13 mouse cellular contexts compared by ENCODE assay signal in genomic region chr13:116947611-116948298, GRCm38 (mm10).
DNase-seq lines count a peak whose midpoint lies in the region; ATAC-seq and TF ChIP-seq lines count a peak whose summit lies in the region.
"Had no signal": no experiment of that assay in that cellular context is flagged by ENCODE, and none has a peak within 500 bp of the region (broad histone marks: within the 10 kb centered on the region; RNA-seq: fewer than 3 reads in every experiment).

No protein-coding gene starts in this region.

- no peaks in the 10 kb centered on the region for H3K27me3 ChIP-seq in limb, embryonic 11.5 days (ENCODE audit: control insufficient read depth, insufficient read depth, low read length)
- H3K27me3 ChIP-seq in limb, embryonic 10.5 days (ENCODE audit: low read depth, poor library complexity, severe bottlenecking): no peaks in the 10 kb centered on the region
- H3K27me3 ChIP-seq in embryonic facial prominence, embryonic 14.5 days (replicated peaks; ENCODE audit: control insufficient read depth, insufficient read depth, low read length): no peaks in the 10 kb centered on the region
- no peaks in the 10 kb centered on the region for H3K27me3 ChIP-seq in kidney, embryonic 15.5 days
- H3K27me3 ChIP-seq: liver, embryonic 12.5 days had no signal

- no peak for TF ChIP-seq CTCF in left cerebral cortex, adult 2 months (IDR thresholded peaks at IDR 0.05)

- H3K4me1 ChIP-seq in limb, embryonic 11.5 days (ENCODE audit: control insufficient read depth, insufficient read depth, low read length): no peaks in the 10 kb centered on the region
- no peaks in the 10 kb centered on the region for H3K4me1 ChIP-seq in limb, embryonic 10.5 days
- H3K4me1 ChIP-seq in embryonic facial prominence, embryonic 14.5 days (ENCODE audit: control insufficient read depth, insufficient read depth, low read length): peaks cover 16% of the 10 kb centered on the region
- H3K4me1 ChIP-seq in kidney, embryonic 15.5 days: peaks cover 40% of the 10 kb centered on the region
- H3K4me1 ChIP-seq: liver, embryonic 12.5 days had no signal

- H3K4me3 ChIP-seq in limb, embryonic 11.5 days (ENCODE audit: low read depth, low read length): no peak overlapping the region
- H3K4me3 ChIP-seq in limb, embryonic 10.5 days: no peak overlapping the region
- H3K4me3 ChIP-seq in embryonic facial prominence, embryonic 14.5 days (ENCODE audit: low read depth, low read length): no peak overlapping the region
- no peak overlapping the region for H3K4me3 ChIP-seq in kidney, embryonic 15.5 days (replicated peaks)
- no peak overlapping the region for H3K4me3 ChIP-seq in left cerebral cortex, adult 2 months
- H3K4me3 ChIP-seq: liver, embryonic 12.5 days had no signal

- no peak for DNase-seq in limb, embryonic 11.5 days (ENCODE audit: low spot score)
- no peak for DNase-seq in limb, embryonic 10.5 days (ENCODE audit: low spot score)
- peak; percentile 57 for DNase-seq in embryonic facial prominence, embryonic 14.5 days (ENCODE audit: low spot score)
- DNase-seq in left cerebral cortex, postnatal 36 days (ENCODE audit: low spot score in 2 of 2): no peak
- DNase-seq in left cerebral cortex, adult 2 months (ENCODE audit: extremely low spot score in 1 of 2, low spot score in 2 of 2): no peak
- DNase-seq: adrenal gland, postnatal 14 days; gastrocnemius, postnatal 25 days; layer of hippocampus, adult 9-11 months; thymus, postnatal 25 days had no signal

- WGBS in limb, embryonic 11.5 days: 80% methylated on average over 9 of the region's 9 CpGs
- 92% methylated on average over 9 of the region's 9 CpGs for WGBS in limb, embryonic 10.5 days
- WGBS in embryonic facial prominence, embryonic 14.5 days: 64% methylated on average over 9 of the region's 9 CpGs
- 33% methylated on average over 9 of the region's 9 CpGs for WGBS in kidney, embryonic 15.5 days

- intact Hi-C loops in left cerebral cortex, postnatal 36 days (cut with DNase I): no loop called here
- intact Hi-C loops in left cerebral cortex, adult 2 months (cut with DNase I): no loop called here

- no peak overlapping the region for H3K4me2 ChIP-seq in limb, embryonic 11.5 days (ENCODE audit: low read depth, severe bottlenecking)
- no peak overlapping the region for H3K4me2 ChIP-seq in embryonic facial prominence, embryonic 14.5 days (ENCODE audit: low read depth, low read length)
- H3K4me2 ChIP-seq in kidney, embryonic 15.5 days: no peak overlapping the region
- H3K4me2 ChIP-seq: liver, embryonic 12.5 days had no signal

- peak; percentile 44; the same call in 1 of the 2 replicates for ATAC-seq in limb, embryonic 11.5 days (ENCODE audit: insufficient number of reproducible peaks, low FRiP score, low TSS enrichment, low read depth)
- no peak for ATAC-seq in embryonic facial prominence, embryonic 14.5 days (ENCODE audit: low read depth)
- ATAC-seq in kidney, embryonic 15.5 days (replicated peaks; ENCODE audit: low FRiP score): peak; percentile 92
- ATAC-seq in megakaryocyte progenitor cell, adult 5-6 weeks (replicated peaks; ENCODE audit: poor library complexity): 0 out of 2 replicates have a peak, but pooled peaks have one; percentile 2
- ATAC-seq: CD4-positive, CD25-positive, alpha-beta regulatory T cell, adult 4 months; liver, embryonic 12.5 days had no signal

- H3K36me3 ChIP-seq in limb, embryonic 11.5 days (ENCODE audit: control insufficient read depth, insufficient read depth, low read length): no peaks in the 10 kb centered on the region
- H3K36me3 ChIP-seq in limb, embryonic 10.5 days: no peaks in the 10 kb centered on the region
- no peaks in the 10 kb centered on the region for H3K36me3 ChIP-seq in embryonic facial prominence, embryonic 14.5 days (ENCODE audit: control insufficient read depth, insufficient read depth, low read length)
- no peaks in the 10 kb centered on the region for H3K36me3 ChIP-seq in kidney, embryonic 15.5 days
- H3K36me3 ChIP-seq: liver, embryonic 12.5 days had no signal

- H3K9me3 ChIP-seq in limb, embryonic 11.5 days (ENCODE audit: control insufficient read depth, low read length): no peaks in the 10 kb centered on the region
- no peaks in the 10 kb centered on the region for H3K9me3 ChIP-seq in limb, embryonic 10.5 days (replicated peaks)
- H3K9me3 ChIP-seq in embryonic facial prominence, embryonic 14.5 days (ENCODE audit: control insufficient read depth, low read length): no peaks in the 10 kb centered on the region
- no peaks in the 10 kb centered on the region for H3K9me3 ChIP-seq in kidney, embryonic 15.5 days (replicated peaks)
- H3K9me3 ChIP-seq: liver, embryonic 12.5 days had no signal

- no peak overlapping the region for H3K27ac ChIP-seq in limb, embryonic 11.5 days (replicated peaks; ENCODE audit: low read depth, low read length)
- no peak overlapping the region for H3K27ac ChIP-seq in limb, embryonic 10.5 days
- H3K27ac ChIP-seq in embryonic facial prominence, embryonic 14.5 days (replicated peaks; ENCODE audit: low read depth, low read length): peak overlapping the region; percentile 10; the same call in 1 of the 2 replicates
- peak overlapping the region; percentile 86 for H3K27ac ChIP-seq in kidney, embryonic 15.5 days
- H3K27ac ChIP-seq in left cerebral cortex, adult 2 months: no peak overlapping the region
- H3K27ac ChIP-seq: liver, embryonic 12.5 days had no signal

- no peak overlapping the region for H3K9ac ChIP-seq in limb, embryonic 11.5 days (ENCODE audit: low read length)
- no peak overlapping the region for H3K9ac ChIP-seq in embryonic facial prominence, embryonic 14.5 days (ENCODE audit: low read depth, low read length)
- H3K9ac ChIP-seq in kidney, embryonic 15.5 days: no peak overlapping the region
- H3K9ac ChIP-seq: liver, embryonic 12.5 days had no signal

Comparison
In these comparisons a context has a peak if more than half of its experiments do, and no peak if none do; other contexts are left out.
1. H3K27ac ChIP-seq: peak in embryonic facial prominence, embryonic 14.5 days (single experiment) and kidney, embryonic 15.5 days (single experiment); none in limb, embryonic 11.5 days (single experiment), limb, embryonic 10.5 days (single experiment) and left cerebral cortex, adult 2 months (single experiment).